Mouse (Mus musculus): ENCODE measurements around the gene Naa15.

DNA sequence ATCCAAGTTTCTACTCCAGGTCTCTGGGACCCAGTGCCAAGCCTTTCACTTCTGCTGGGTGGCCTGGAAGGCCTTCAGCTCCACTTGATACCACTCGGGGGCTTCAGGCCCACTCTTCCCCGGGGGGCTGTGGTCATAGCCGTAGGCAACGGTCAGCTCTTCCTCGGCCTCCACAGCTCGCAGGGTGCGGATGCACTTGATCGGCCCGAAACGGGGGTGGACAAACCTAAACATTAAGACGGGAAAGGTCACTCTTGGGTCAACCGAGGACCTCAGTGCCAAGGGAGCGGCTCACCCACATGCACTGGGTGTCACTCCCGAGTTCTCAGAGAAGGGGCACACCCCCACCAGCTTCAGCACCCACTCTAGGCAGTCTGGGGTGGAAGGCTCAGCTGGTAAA lies 106.3 kb downstream of the Naa15 start:
- TF ChIP-seq CTCF (conservative IDR thresholded peaks at IDR 0.05; ENCODE audit: low read length) (no peak), POU5F1 (IDR thresholded peaks at IDR 0.05; ENCODE audit: borderline replicate concordance, low read length) (no peak), NANOG (IDR thresholded peaks at IDR 0.05; ENCODE audit: borderline replicate concordance, low read length) (no peak)

All from E14TG2a.4 (cell line).